Mouse (Mus musculus) myocyte (in vitro differentiated cells): ENCODE results near the gene Rnf224. TPM values are rescaled to one million over a fixed set of nuclear protein-coding genes. Genes with fewer than 3 reads are reported as not detected.

Source experiments
- H3K27me3 ChIP-seq: one replicate; pipeline ENCODE4 v1.6.1; 2011; ENCODE audit not compliant: control insufficient read depth, insufficient read depth, insufficient read length
- H3K36me3 ChIP-seq: one replicate; pipeline ENCODE4 v1.6.1; 2011; ENCODE audit not compliant: control insufficient read depth, insufficient read depth
- H3K4me2 ChIP-seq: one replicate; pipeline ENCODE4 v1.6.1; 2011; ENCODE audit warnings: low read depth, control low read depth
- H3K4me3 ChIP-seq: one replicate; pipeline ENCODE4 v1.5.1; 2011; ENCODE audit warnings: mild to moderate bottlenecking, control low read depth, moderate library complexity
- H3K79me2 ChIP-seq: one replicate; pipeline ENCODE4 v1.6.1; 2011; ENCODE audit not compliant: control insufficient read depth, insufficient read depth
- H3ac ChIP-seq: one replicate; pipeline ENCODE4 v1.6.1; 2011; ENCODE audit not compliant: control insufficient read depth, insufficient read length
- CEBPB ChIP-seq: IDR thresholded peaks from 2 replicates; pipeline ENCODE4 v1.6.1; 2011; ENCODE audit warnings: mild to moderate bottlenecking, moderate library complexity; ENCODE audit not compliant: poor library complexity, insufficient read depth, severe bottlenecking
- E2F4 ChIP-seq: IDR thresholded peaks from one replicate; pipeline ENCODE4 v1.6.1; 2011; ENCODE audit warnings: mild to moderate bottlenecking, control low read depth, moderate library complexity; ENCODE audit not compliant: insufficient read depth
- MAX ChIP-seq: IDR thresholded peaks from one replicate; pipeline ENCODE4 v1.6.1; 2011; ENCODE audit warnings: low read depth, mild to moderate bottlenecking, control low read depth
- MYOD1 ChIP-seq, 3 experiments: IDR thresholded peaks; one replicate each; pipeline ENCODE4 v1.6.1; 2011; ENCODE audit warnings: control low read depth in 2 of 3, low read depth in 2 of 3, mild to moderate bottlenecking in 2 of 3, moderate library complexity in 1 of 3; ENCODE audit not compliant: insufficient read length in 2 of 3, control insufficient read depth in 1 of 3
- MYOG ChIP-seq, 3 experiments: IDR thresholded peaks; one replicate each; pipeline ENCODE4 v1.6.1; 2011; ENCODE audit warnings: control low read depth in 2 of 3, low read depth in 2 of 3, mild to moderate bottlenecking in 2 of 3; ENCODE audit not compliant: insufficient read length in 2 of 3, control insufficient read depth in 1 of 3, insufficient read depth in 1 of 3
- POLR2A ChIP-seq: IDR thresholded peaks from one replicate; pipeline ENCODE4 v1.6.1; 2011; ENCODE audit warnings: low read depth, mild to moderate bottlenecking, control low read depth, moderate library complexity; ENCODE audit not compliant: insufficient read length
- POLR2AphosphoS2 ChIP-seq: IDR thresholded peaks from one replicate; pipeline ENCODE4 v1.6.1; 2011; ENCODE audit warnings: low read depth, control low read depth; ENCODE audit not compliant: insufficient read length
- REST ChIP-seq: IDR thresholded peaks from one replicate; pipeline ENCODE4 v1.6.1; 2011; ENCODE audit warnings: mild to moderate bottlenecking, control low read depth, moderate library complexity; ENCODE audit not compliant: insufficient read depth, insufficient read length
- SRF ChIP-seq: IDR thresholded peaks from one replicate; pipeline ENCODE4 v1.6.1; 2011; ENCODE audit warnings: low read depth; ENCODE audit not compliant: control insufficient read depth, insufficient read length
- TCF12 ChIP-seq: IDR thresholded peaks from one replicate; pipeline ENCODE4 v1.6.1; 2011; ENCODE audit warnings: mild to moderate bottlenecking, control low read depth; ENCODE audit not compliant: poor library complexity, insufficient read depth, severe bottlenecking
- TCF3 ChIP-seq: IDR thresholded peaks from one replicate; pipeline ENCODE4 v1.6.1; 2011; ENCODE audit warnings: low read depth, control low read depth; ENCODE audit not compliant: insufficient read length
- USF1 ChIP-seq: IDR thresholded peaks from one replicate; pipeline ENCODE4 v1.6.1; 2011; ENCODE audit warnings: low read depth, mild to moderate bottlenecking, control low read depth, moderate library complexity
- polyA plus RNA-seq: library from polyadenylated mRNA; unstranded; fragments of >200 nt; fragmentation: generic; extraction: Trizol; gene quantifications from one replicate; pipeline ENCODE4 v1.2.1, GENCODE M21; 2012; ENCODE audit warnings: missing spikeins

Gene Rnf224
- polyA plus RNA-seq, 1 experiment = not detected

- Histone ChIP-seq H3K4me3 (peak overlapping the region; percentile 28), H3ac (no peak overlapping the region), H3K36me3 (no peaks in the 10 kb centered on the region), H3K27me3 (no peaks in the 10 kb centered on the region), H3K4me2 (peak overlapping the region; percentile 77), H3K79me2 (peaks cover 16% of the 10 kb centered on the region)
- no peak for TF ChIP-seq TCF3
- peak in 1 of 3 experiments; percentile 26 for TF ChIP-seq MYOD1 (IDR thresholded peaks at IDR 0.05; ENCODE audit: control insufficient read depth in 1 of 3, insufficient read length in 2 of 3, low read depth in 2 of 3)
- no peak for TF ChIP-seq POLR2AphosphoS2
Measured at GRCm38 (mm10) chr2:25266720-25267119, 30.1 kb upstream of the Rnf224 start.

- TF ChIP-seq TCF12 = no peak
- peak in 1 of 3 experiments; percentile 61 for TF ChIP-seq MYOG (IDR thresholded peaks at IDR 0.05; ENCODE audit: control insufficient read depth in 1 of 3, insufficient read depth in 1 of 3, insufficient read length in 2 of 3, low read depth in 2 of 3)
- TF ChIP-seq MYOD1 (IDR thresholded peaks at IDR 0.05; ENCODE audit: control insufficient read depth in 1 of 3, insufficient read length in 2 of 3, low read depth in 2 of 3) = peak in 1 of 3 experiments; percentile 65
- Histone ChIP-seq H3ac (no peak overlapping the region), H3K36me3 (no peaks in the 10 kb centered on the region), H3K27me3 (no peaks in the 10 kb centered on the region), H3K4me2 (peak overlapping the region; percentile 77), H3K4me3 (peak overlapping the region; percentile 28), H3K79me2 (peaks cover 10% of the 10 kb centered on the region)
Measured at GRCm38 (mm10) chr2:25265897-25266656, 29.5 kb upstream of the Rnf224 start.

GRCm38 (mm10) chr2:25264851-25265250 lies 28.3 kb upstream of the Rnf224 start:
- H3K27me3 ChIP-seq = no peaks in the 10 kb centered on the region
- H3K4me3 ChIP-seq = peak overlapping the region; percentile 28
- H3ac ChIP-seq = no peak overlapping the region
- H3K36me3 ChIP-seq = no peaks in the 10 kb centered on the region
- H3K4me2 ChIP-seq = peak overlapping the region; percentile 77
- no peaks in the 10 kb centered on the region for H3K79me2 ChIP-seq
- TF ChIP-seq REST = no peak

- Histone ChIP-seq H3K4me3 (peak overlapping the region; percentile 28), H3K27me3 (no peaks in the 10 kb centered on the region), H3K4me2 (peak overlapping the region; percentile 77), H3ac (no peak overlapping the region), H3K36me3 (no peaks in the 10 kb centered on the region), H3K79me2 (no peaks in the 10 kb centered on the region)
- TF ChIP-seq CEBPB (no peak), POLR2A (no peak), POLR2AphosphoS2 (no peak), E2F4 (no peak), SRF (no peak), USF1 (no peak), TCF12 (no peak), REST (no peak), MAX (no peak), MYOD1 (IDR thresholded peaks at IDR 0.05; ENCODE audit: control insufficient read depth in 1 of 3, insufficient read length in 2 of 3, low read depth in 2 of 3) (no peak), MYOG (IDR thresholded peaks at IDR 0.05; ENCODE audit: control insufficient read depth in 1 of 3, insufficient read depth in 1 of 3, insufficient read length in 2 of 3, low read depth in 2 of 3) (no peak), TCF3 (no peak)
Measured at GRCm38 (mm10) chr2:25264286-25264660, 27.7 kb upstream of the Rnf224 start.

DNA sequence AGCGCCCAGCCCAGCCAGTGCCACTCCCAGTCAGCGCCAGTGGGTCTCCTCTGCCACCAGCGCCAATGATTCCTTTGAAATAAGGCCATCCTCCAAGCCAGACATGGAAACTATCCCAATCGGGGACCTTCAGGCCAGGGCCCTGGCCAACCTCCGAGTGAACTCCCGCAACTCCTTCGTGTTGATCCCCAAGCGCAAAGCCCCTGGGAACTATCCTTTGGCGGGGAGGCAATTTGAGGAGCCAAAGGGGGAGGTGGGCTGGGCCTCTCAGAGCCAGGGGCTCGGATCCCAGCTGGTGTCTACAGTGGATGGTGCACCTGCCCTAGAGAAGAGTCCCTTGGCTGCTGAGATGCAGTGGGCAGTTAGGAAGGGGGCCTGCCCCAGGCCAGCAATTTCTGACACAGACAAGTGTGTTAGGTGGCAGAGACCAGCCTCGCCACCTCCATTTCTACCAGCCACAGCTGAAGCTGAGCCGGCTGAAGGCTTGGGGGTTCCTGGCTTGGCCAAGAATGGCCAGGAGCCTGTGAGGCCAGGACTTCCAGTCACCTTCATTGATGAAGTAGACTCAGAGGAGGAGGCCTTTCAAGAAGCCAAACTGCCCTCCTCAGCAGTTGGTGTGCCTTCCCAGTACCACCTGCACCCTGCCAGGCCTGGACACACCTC lies 27.2 kb upstream of the Rnf224 start:
- no peak for TF ChIP-seq POLR2A
- TF ChIP-seq TCF3 = no peak
- no peak for TF ChIP-seq CEBPB
- TF ChIP-seq SRF = no peak
- no peak for TF ChIP-seq MYOD1 (IDR thresholded peaks at IDR 0.05; ENCODE audit: control insufficient read depth in 1 of 3, insufficient read length in 2 of 3, low read depth in 2 of 3)
- no peak for TF ChIP-seq E2F4
- no peak for TF ChIP-seq TCF12
- TF ChIP-seq MYOG (IDR thresholded peaks at IDR 0.05; ENCODE audit: control insufficient read depth in 1 of 3, insufficient read depth in 1 of 3, insufficient read length in 2 of 3, low read depth in 2 of 3) = no peak
- no peak for TF ChIP-seq REST
- TF ChIP-seq POLR2AphosphoS2 = no peak
- H3K27me3 ChIP-seq = no peaks in the 10 kb centered on the region

More for the DNA sequence above, 27.2 kb upstream of the Rnf224 start:
- Histone ChIP-seq H3K36me3 (no peaks in the 10 kb centered on the region), H3K79me2 (no peaks in the 10 kb centered on the region), H3ac (peak overlapping the region; percentile 18), H3K4me2 (peak overlapping the region; percentile 77), H3K4me3 (peak overlapping the region; percentile 28)
